Mouse (Mus musculus) liver, embryonic 13.5 days (tissue): ENCODE measurements at regions not wholly inside any gene's neighbourhood (a gene's known extent, or its start where the extent isn't known, plus 50 kb on each side); places are given as distances from the start of the nearest gene placed in this dataset.

Experiments used
- ATAC-seq: fragments of 200-750 bp; cut with Nextera tagmentation; 2 replicates; pipeline ENCODE4 v1.8.0; 2017; ENCODE audit warnings: low read depth, mild to moderate bottlenecking, moderate number of reproducible peaks, moderate library complexity
- DNase-seq: peaks from one replicate; pipeline ENCODE4 v3.0.0; 2022
- H3K27ac ChIP-seq: fragments of 300-500 bp; sonication (generic); 2 replicates; pipeline ENCODE4 v1.5.1; 2015; ENCODE audit warnings: moderate library complexity, mild to moderate bottlenecking, inconsistent platforms
- H3K27me3 ChIP-seq: fragments of 300-500 bp; sonication (generic); 2 replicates; pipeline ENCODE4 v1.6.1; 2015; ENCODE audit warnings: mild to moderate bottlenecking, inconsistent platforms
- H3K36me3 ChIP-seq: fragments of 300-500 bp; sonication (generic); 2 replicates; pipeline ENCODE4 v1.6.1; 2015; ENCODE audit warnings: mild to moderate bottlenecking, inconsistent platforms
- H3K4me1 ChIP-seq: fragments of 300-500 bp; sonication (generic); replicated peaks from 2 replicates; pipeline ENCODE4 v1.6.1; 2015; ENCODE audit warnings: inconsistent platforms
- H3K4me2 ChIP-seq: fragments of 300-500 bp; sonication (generic); 2 replicates; pipeline ENCODE4 v1.6.1; 2015; ENCODE audit warnings: inconsistent platforms, mild to moderate bottlenecking, moderate library complexity
- H3K4me3 ChIP-seq: fragments of 300-500 bp; sonication (generic); replicated peaks from 2 replicates; pipeline ENCODE4 v1.5.1; 2015; ENCODE audit warnings: mild to moderate bottlenecking, inconsistent platforms
- H3K9ac ChIP-seq: fragments of 300-500 bp; sonication (generic); 2 replicates; pipeline ENCODE4 v1.6.1; 2015; ENCODE audit warnings: mild to moderate bottlenecking, inconsistent platforms
- H3K9me3 ChIP-seq: fragments of 300-500 bp; sonication (generic); replicated peaks from 2 replicates; pipeline ENCODE4 v1.6.1; 2016; ENCODE audit warnings: inconsistent platforms
- WGBS: fragments of 180-500 bp; shearing (Covaris S2); methylation state at CpG from one replicate; pipeline ENCODE4 v1.1.7; 2015; ENCODE audit not compliant: insufficient replicate concordance; 5-methylcytosine and 5-hydroxymethylcytosine counted together

DNA sequence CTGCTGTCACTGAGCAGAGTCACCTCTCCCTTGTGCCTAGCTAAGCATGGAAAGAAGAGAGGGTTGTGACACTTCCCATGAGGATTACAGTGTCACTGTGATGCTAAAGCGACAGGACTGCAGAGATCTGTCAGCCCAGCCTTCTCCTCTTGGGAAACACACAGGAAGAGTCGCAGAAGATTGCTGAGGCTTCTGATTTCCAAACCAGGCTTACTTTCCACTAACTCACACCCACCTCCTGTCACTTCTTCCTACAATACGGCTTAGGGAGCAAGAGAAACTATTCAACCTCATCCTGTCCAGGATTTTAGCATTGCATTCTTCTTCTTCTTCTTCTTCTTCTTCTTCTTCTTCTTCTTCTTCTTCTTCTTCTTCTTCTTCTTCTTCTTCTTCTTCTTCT, 167.1 kb downstream of the Setd4 start:
- H3K4me3 ChIP-seq: no peak overlapping the region
- H3K4me1 ChIP-seq: no peaks in the 10 kb centered on the region
- no peak overlapping the region for H3K4me2 ChIP-seq
- no peaks in the 10 kb centered on the region for H3K9me3 ChIP-seq
- no peaks in the 10 kb centered on the region for H3K36me3 ChIP-seq
- no peak overlapping the region for H3K9ac ChIP-seq
- H3K27ac ChIP-seq: no peak overlapping the region
- WGBS: 29% methylated on average over 3 of the region's 3 CpGs
- peaks cover 38% of the 10 kb centered on the region for H3K27me3 ChIP-seq
- DNase-seq (no peak), ATAC-seq (no peak)

DNA sequence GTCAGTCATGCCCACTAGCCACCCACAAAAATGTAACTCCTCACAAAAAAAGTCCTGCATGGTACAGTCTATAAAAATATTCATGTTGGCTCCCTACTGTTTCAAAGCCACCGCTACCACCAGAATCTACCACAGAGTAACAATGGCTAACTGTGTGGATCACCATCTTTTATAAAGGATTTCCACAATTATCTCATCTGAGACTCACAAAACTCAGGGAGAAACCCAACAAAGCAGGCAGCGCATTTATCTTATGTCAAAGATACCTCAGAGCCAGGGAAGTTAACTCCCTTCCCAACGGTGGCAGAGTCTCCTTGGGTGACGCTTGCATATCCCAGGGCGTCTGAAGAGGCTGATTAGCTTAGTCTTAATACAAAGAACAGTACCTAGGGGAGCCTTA, 172.5 kb downstream of the Setd4 start:
- Histone ChIP-seq H3K9me3 (no peaks in the 10 kb centered on the region), H3K27ac (no peak overlapping the region), H3K9ac (no peak overlapping the region), H3K4me3 (no peak overlapping the region), H3K27me3 (peaks cover 38% of the 10 kb centered on the region), H3K4me2 (no peak overlapping the region), H3K4me1 (no peaks in the 10 kb centered on the region), H3K36me3 (no peaks in the 10 kb centered on the region)
- ATAC-seq (no peak), DNase-seq (no peak)
- WGBS: 67% methylated on average over 5 of the region's 5 CpGs

DNA sequence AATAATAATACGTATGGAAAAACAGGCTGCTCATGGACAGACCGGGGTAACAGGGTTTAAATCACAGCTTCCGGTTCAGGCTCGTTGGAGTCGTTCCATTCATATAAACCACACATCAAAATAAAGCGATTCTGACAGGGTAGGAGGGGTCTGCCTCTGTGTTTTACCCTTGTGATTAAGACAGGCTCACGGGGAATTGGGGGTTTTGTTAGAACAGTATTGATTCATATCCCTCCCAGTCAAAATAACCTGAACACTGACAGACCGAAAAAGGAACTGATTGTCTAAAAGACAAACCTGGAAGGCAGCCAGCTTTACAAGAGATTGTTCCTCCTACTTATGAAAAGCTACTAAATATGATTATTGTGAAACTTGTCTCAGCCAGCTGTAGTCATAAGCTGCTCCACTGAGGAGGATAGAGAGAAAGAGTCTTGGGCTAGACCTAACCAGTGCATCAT, 174.5 kb downstream of the Setd4 start:
- DNase-seq (no peak), ATAC-seq (no peak)
- Histone ChIP-seq H3K4me3 (no peak overlapping the region), H3K27me3 (peaks cover 27% of the 10 kb centered on the region; the same call in 1 of the 2 replicates), H3K9ac (no peak overlapping the region), H3K4me1 (peaks cover 4% of the 10 kb centered on the region), H3K9me3 (no peaks in the 10 kb centered on the region), H3K36me3 (no peaks in the 10 kb centered on the region), H3K27ac (no peak overlapping the region), H3K4me2 (no peak overlapping the region)
- WGBS: 77% methylated on average over 8 of the region's 8 CpGs

DNA sequence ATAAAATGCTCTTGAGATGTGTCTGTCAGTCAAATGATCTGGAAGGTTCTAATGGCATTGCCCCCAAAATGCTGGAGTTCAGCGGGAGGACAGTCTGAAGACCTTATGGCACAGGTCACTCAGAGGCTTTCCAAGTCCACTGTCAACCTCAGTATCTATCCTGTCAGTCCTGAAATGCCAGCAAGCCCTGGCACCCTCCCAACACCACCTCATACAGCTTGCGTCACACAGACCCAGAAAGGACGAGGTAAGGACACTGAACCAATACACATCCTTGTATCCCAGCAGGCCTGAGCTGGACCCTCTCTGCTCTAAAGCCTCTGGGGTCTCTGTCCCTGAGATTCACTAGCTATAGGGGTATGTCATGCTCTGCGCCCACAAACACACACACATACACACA, 176.6 kb downstream of the Setd4 start:
- WGBS: 75% methylated on average over 4 of the region's 4 CpGs
- no peak overlapping the region for H3K4me3 ChIP-seq
- H3K27ac ChIP-seq: no peak overlapping the region
- H3K4me2 ChIP-seq: no peak overlapping the region
- H3K4me1 ChIP-seq: peaks cover 22% of the 10 kb centered on the region
- DNase-seq (no peak), ATAC-seq (no peak)
- H3K27me3 ChIP-seq: peaks cover 30% of the 10 kb centered on the region; the same call in 1 of the 2 replicates
- H3K9ac ChIP-seq: no peak overlapping the region
- H3K36me3 ChIP-seq: no peaks in the 10 kb centered on the region
- no peaks in the 10 kb centered on the region for H3K9me3 ChIP-seq

DNA sequence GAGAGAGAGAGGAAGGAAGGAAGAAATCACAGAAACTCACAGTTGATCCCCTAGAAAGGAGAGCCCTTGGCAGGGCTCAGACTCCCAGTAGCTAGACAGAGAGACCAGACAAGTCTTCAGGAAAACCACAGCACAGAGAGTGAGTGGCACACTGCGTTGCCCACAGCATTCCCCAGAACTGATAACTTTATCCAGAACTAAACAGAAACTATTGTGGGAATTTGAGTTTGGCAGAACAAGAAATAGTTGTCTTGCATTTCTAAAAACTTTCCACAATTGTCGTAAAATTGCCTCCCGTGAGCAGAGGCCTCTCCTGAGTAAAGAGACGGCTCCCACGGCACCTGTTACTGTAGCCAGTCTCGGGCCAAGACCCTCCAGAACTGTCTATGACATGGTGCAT, 178.1 kb downstream of the Setd4 start:
- DNase-seq: no peak
- Histone ChIP-seq H3K4me3 (no peak overlapping the region), H3K4me2 (no peak overlapping the region), H3K9ac (no peak overlapping the region), H3K9me3 (no peaks in the 10 kb centered on the region), H3K27me3 (0 out of 2 replicates have a peak, but pooled peaks cover 26% of the 10 kb centered on the region), H3K27ac (no peak overlapping the region), H3K36me3 (no peaks in the 10 kb centered on the region), H3K4me1 (peaks cover 27% of the 10 kb centered on the region)
- WGBS: 55% methylated on average over 6 of the region's 6 CpGs
- no peak for ATAC-seq

DNA sequence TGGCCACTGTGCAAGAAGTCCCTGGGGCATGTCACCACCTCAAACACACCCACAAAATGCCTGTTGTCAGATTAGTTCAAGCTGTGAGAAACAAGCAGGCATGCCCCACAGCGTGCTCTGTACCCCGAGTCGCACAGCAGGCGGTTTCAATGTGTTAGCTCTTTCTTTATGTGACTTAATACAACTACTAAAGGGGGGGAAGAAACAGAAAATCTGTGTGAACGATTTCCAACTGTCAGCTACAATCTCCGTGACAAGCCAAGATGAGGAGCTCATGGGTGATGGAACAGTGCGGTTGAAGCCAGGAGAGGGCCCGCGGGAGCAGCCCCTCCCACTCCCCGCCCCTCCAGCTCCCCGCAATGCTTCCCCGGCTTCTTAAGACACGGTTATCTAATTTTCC, 180.7 kb downstream of the Setd4 start:
- peak overlapping the region; percentile 51 for H3K4me2 ChIP-seq
- H3K9me3 ChIP-seq: no peaks in the 10 kb centered on the region
- DNase-seq (no peak), ATAC-seq (no peak)
- peaks cover 34% of the 10 kb centered on the region for H3K4me1 ChIP-seq
- no peak overlapping the region for H3K9ac ChIP-seq
- WGBS: 19% methylated on average over 13 of the region's 13 CpGs
- 0 out of 2 replicates have a peak, but pooled peaks cover 8% of the 10 kb centered on the region for H3K27me3 ChIP-seq
- no peak overlapping the region for H3K27ac ChIP-seq
- peak overlapping the region; percentile 22 for H3K4me3 ChIP-seq
- H3K36me3 ChIP-seq: no peaks in the 10 kb centered on the region

DNA sequence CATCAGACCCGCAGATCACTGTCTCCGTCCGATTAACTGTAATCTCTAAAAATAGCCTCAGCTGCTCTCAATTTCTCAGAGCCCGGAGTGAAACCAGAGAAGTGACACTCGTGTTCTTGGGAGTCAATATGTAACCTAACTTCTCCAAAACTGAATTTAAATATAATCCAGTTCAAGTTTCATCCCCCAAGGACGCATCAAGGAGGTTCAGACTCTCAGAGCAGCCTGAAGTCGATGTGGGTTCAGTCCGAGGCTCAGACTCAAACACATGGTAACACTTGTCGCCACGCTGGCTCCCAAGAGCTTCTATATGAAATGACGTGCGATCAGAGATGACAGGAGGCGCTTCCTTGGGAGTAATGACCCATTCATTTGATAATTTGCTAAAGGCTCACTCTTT, 181.6 kb downstream of the Setd4 start:
- H3K27ac ChIP-seq: no peak overlapping the region
- DNase-seq (no peak), ATAC-seq (no peak)
- no peak overlapping the region for H3K9ac ChIP-seq
- H3K36me3 ChIP-seq: no peaks in the 10 kb centered on the region
- H3K4me1 ChIP-seq: peaks cover 44% of the 10 kb centered on the region
- H3K27me3 ChIP-seq: 0 out of 2 replicates have a peak, but pooled peaks cover 3% of the 10 kb centered on the region
- no peak overlapping the region for H3K4me3 ChIP-seq
- H3K4me2 ChIP-seq: no peak overlapping the region
- H3K9me3 ChIP-seq: no peaks in the 10 kb centered on the region
- 61% methylated on average over 13 of the region's 13 CpGs for WGBS

DNA sequence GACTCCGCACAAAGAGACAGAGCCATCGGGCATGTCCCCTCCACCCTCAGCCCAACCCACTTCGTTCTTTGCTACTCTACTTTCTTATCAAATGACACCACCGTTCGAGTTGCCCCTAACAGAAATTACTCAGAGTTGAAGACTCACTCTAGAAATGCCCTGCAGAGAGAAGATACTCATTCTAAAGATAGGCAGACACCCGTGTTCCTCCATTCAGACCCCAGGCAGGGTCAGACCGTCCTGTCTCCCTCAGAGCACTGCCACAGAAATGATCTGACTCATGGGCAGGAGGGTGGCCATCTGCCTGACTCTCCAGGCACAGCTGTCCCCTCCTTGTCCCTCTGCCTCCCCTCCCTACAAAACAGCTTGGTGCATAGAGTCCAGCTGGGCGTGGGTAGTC, 185.6 kb downstream of the Setd4 start:
- ATAC-seq: peak; percentile 97
- Histone ChIP-seq H3K4me3 (no peak overlapping the region), H3K9ac (peak overlapping the region; percentile 52), H3K27ac (peak overlapping the region; percentile 97), H3K4me2 (peak overlapping the region; percentile 46), H3K27me3 (0 out of 2 replicates have a peak, but pooled peaks cover 3% of the 10 kb centered on the region), H3K36me3 (no peaks in the 10 kb centered on the region), H3K4me1 (peaks cover 44% of the 10 kb centered on the region), H3K9me3 (no peaks in the 10 kb centered on the region)
- DNase-seq: peak; percentile 77
- 31% methylated on average over 8 of the region's 8 CpGs for WGBS

DNA sequence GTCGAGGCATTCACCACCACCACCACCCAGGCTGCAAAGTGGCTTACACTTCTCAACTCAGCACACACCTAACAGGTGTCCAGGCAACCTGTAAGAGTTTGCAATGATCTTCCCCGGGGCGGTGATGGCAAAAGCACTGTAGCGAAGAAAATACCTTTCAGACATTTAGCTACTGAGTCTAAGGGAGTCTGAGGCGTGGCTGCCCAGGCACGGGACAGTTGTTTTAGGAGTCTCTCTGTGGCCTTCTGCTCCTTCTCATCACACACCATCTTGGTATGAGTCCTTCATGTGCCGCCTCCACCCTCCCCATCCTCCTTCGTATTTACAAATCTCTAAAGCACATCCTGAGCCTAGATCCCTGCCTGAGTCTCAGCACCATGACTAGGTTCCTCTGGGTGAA, 186.0 kb downstream of the Setd4 start:
- Histone ChIP-seq H3K9me3 (no peaks in the 10 kb centered on the region), H3K4me3 (no peak overlapping the region), H3K4me2 (peak overlapping the region; percentile 46), H3K27ac (peak overlapping the region; percentile 97), H3K9ac (peak overlapping the region; percentile 52), H3K4me1 (peaks cover 40% of the 10 kb centered on the region), H3K36me3 (no peaks in the 10 kb centered on the region), H3K27me3 (0 out of 2 replicates have a peak, but pooled peaks cover under 1% of the 10 kb centered on the region)
- no peak for DNase-seq
- ATAC-seq: peak; percentile 61
- 57% methylated on average over 8 of the region's 8 CpGs for WGBS

DNA sequence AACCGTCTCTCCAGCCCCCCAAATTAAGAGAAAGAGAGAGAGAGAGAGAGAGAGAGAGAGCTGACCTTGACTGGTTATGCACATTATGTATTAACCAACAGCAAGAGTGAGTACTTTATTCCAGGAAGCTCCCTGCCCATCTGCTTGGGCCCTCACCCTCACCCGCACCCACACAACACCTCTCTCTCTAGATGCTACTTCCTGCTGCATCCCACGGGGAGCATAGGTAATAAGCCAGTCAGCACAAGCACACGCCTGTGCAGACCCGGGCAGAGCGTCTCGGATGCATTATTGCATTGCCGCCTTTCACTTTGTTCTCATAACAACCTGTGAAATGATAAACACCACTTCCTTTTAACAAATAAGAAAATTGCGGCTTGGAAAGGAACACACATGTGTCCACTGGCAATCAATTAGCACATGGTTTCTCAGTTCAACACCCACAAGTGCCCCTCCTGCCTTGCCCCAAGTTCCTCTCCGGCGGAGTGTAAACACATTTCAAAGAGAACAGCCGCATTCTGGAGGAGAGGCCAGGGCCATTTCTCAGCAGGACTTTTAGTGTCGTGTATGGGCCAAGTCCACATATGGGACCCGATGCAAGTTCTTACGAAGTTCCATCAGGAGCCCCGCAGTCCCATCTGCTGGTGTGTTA, 211.7 kb downstream of the Setd4 start:
- no peaks in the 10 kb centered on the region for H3K4me1 ChIP-seq
- H3K36me3 ChIP-seq: no peaks in the 10 kb centered on the region
- DNase-seq (no peak), ATAC-seq (no peak)
- H3K4me2 ChIP-seq: no peak overlapping the region
- 69% methylated on average over 16 of the region's 16 CpGs for WGBS
- H3K27ac ChIP-seq: no peak overlapping the region
- 0 out of 2 replicates have a peak, but pooled peaks cover 5% of the 10 kb centered on the region for H3K27me3 ChIP-seq
- H3K9me3 ChIP-seq: no peaks in the 10 kb centered on the region
- no peak overlapping the region for H3K9ac ChIP-seq
- no peak overlapping the region for H3K4me3 ChIP-seq

DNA sequence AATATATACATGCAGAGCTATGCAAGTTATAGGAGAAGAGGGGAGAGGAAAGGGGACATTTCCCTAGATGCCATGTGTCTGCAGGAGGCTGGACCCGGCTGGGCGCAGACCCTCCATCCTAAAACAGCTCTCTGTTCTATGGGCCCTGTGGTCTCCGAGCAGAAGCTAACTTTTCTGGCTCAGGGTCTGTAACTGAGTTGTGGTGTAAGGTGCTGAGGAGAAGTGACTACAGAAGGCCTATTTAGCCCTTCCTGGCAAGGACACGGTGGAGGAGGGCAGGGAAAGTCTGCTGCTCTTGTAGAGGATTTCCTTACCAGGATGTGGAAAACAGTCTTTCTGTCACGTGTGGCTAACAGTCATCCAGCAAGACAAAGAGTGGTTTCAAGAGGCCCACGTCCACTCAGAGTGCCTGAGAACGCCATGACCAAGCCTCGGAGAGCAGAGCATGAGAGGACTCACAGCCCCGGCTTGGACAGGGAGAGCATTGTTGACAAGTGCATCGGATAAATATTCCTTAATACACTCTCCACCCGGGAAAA, 216.2 kb downstream of the Setd4 start:
- no peaks in the 10 kb centered on the region for H3K9me3 ChIP-seq
- no peak overlapping the region for H3K9ac ChIP-seq

More for the DNA sequence above, 216.2 kb downstream of the Setd4 start:
- Histone ChIP-seq H3K4me2 (no peak overlapping the region), H3K27me3 (peaks cover 12% of the 10 kb centered on the region; the same call in 1 of the 2 replicates), H3K27ac (no peak overlapping the region), H3K4me1 (no peaks in the 10 kb centered on the region), H3K4me3 (no peak overlapping the region), H3K36me3 (no peaks in the 10 kb centered on the region)
- WGBS: 55% methylated on average over 11 of the region's 11 CpGs
- ATAC-seq (no peak), DNase-seq (no peak)
